Mouse (Mus musculus) lung, postnatal 36 days (tissue): ENCODE measurements around the gene Btg3.

Experiments
- DNase-seq: peaks from one replicate; pipeline ENCODE4 v3.0.0; 2022; ENCODE audit warnings: mixed read lengths

The Btg3 gene

DNA sequence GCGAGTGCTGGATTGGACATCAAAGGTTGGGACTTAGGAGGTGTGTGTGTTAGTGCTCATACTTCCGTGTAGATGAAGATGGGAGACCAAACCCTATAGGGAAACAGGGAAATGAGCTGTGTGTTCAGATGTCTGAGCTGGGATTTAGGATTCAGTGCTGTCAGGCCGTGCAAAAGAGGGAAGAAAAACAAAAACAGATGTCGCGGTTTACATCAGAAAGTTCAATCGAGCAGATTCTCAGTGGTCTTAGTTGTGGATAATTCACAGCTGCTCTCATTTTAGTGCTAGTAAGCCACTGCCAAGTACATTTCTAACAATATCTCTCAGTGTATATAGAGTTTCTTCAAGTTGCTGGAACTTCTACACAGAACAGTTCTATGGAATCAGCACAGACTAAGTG, 33.2 kb downstream of the Btg3 start:
- no peak for DNase-seq

DNA sequence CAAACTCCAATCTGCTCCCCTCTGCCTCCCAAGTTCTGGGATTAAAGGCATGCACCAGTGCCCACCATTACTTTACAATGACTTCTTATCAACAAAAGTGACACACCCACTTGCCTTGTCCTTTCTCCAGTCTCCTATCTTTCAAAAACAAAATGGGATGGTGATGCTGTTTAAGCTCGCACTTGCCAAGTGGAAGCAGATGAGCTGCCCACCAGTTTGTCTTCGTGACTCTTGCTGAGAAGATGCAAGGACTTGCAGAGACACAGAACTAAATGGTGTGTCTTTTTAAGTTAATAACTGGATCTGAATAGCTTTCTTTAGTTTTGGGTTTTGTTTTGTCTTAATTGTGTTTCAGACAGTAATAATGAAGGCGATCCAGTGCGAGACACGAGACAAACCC, 34.2 kb downstream of the Btg3 start:
- DNase-seq = no peak

- DNase-seq = no peak
Measured at GRCm38 (mm10) chr16:78341356-78341755, 35.6 kb downstream of the Btg3 start.

DNA sequence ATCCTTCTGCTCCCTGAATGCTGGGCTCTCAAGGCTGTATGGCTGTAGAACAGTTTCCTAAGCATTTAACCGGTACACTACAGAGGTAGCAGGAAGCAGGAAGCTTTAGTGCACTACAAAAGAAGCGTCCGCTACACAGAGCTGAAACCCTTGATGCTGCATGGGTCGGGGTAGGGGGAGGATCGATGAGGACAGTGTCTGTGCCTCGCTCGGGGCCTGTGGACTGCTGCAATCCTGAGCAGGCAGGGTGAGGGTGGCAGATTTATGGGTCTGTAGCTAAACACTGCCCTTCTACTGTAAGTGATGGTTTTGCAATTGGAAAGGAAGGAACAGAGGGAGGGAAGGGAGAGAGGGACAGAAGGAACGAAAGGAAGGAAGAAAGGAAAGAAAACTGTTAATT, 39.8 kb downstream of the Btg3 start:
- no peak for DNase-seq

DNA sequence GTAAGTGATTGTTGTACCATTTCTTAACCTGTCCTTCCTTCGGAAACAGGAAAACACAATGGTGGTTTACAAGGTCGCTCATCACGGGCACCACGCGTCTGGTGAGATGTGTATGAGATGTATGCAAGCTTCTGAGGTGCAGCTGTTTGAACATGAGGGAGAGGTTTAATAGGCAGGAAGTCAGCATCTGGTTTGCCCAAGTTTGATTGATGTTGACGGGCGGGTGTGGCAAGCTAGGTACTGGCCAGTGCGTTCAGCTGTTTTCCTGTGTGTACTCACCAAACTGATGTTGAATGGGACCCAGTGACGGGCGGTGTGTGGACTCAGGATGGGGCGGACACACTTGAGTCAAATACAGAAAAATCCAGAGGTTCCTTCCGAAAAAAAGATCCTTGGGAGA, 49.0 kb downstream of the Btg3 start:
- no peak for DNase-seq

DNA sequence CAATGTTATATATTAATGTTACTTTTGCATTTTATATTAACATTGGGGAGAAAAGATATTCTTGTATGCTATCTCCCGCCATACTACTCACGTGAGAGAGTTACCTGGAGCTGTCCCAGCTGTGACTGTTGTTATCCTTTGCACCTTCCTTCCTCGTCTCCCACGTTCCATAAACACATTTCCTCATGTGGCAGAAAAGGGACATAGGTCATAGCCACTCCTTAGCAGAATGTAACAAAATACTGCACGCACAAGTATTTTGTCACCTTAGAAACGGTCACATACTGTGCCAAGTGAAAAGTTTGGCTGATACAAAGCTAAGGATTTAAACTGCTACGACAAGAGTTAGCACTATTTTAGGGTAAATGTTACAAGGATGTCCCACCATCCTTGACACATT, 49.4 kb downstream of the Btg3 start:
- DNase-seq = no peak

- no peak for DNase-seq
Measured at GRCm38 (mm10) chr16:78325972-78326848, 50.8 kb downstream of the Btg3 start.

- DNase-seq = no peak
Measured at GRCm38 (mm10) chr16:78322140-78322539, 54.9 kb downstream of the Btg3 start.

DNA sequence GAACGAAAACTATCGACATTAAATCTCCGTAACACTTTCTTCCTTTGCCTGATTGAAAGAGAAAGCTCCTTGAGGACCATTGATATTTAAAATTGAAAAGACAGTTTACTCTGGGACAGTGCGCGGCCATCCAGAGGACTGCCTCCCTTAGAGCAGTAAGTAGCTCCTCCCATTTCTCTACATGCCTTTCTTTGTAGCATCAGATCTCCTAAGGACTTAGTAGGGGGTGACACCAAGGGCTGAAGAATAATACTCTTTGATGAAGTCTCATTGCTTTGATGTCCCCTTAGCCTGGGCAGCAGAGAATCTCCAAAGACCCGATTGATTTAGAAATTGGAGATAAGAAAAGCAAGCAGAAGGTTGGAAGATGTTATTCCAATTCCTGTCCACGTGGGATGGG, 55.4 kb downstream of the Btg3 start:
- no peak for DNase-seq

GRCm38 (mm10) chr16:78319711-78320110, 57.3 kb downstream of the Btg3 start:
- no peak for DNase-seq

DNA sequence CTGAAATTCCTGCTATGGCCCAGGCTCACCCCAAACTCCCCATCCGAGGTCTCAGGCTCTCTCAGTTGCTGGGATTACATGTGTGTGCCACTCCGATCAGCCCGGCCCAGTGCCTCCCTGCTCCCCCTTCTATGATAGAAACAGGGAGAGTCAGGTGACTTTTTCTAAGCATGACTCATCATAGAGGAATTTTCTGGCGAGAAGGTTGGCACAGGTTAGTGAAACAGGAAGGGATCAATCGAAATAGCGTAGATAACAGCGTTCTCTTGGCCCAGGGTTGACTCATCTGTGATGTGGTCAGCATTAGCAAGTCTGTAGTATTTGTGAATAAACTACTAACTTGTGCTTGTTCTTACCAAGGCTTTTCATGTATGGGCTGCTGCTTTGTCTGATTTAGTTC, 59.0 kb downstream of the Btg3 start:
- peak; percentile 62 for DNase-seq

DNA sequence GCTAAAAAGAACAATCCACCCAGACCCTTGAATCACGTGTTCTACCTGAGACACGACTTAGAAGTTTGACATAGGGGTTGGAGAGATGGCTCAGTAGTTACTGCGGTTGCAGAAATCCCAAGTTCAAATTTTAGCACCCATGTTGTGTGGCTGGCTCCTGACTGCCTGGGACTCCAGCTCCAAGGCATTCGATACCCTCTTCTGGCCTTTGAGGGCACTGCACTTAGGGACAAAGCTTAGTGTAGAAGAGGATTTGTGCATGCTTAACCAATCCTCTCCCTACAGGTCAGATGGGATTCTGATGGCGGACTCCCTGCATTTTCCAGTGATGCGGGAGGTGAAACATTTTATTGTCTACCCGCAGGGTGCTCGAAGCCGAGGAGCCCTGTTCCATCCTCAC, 60.1 kb downstream of the Btg3 start:
- peak; percentile 82 for DNase-seq

DNA sequence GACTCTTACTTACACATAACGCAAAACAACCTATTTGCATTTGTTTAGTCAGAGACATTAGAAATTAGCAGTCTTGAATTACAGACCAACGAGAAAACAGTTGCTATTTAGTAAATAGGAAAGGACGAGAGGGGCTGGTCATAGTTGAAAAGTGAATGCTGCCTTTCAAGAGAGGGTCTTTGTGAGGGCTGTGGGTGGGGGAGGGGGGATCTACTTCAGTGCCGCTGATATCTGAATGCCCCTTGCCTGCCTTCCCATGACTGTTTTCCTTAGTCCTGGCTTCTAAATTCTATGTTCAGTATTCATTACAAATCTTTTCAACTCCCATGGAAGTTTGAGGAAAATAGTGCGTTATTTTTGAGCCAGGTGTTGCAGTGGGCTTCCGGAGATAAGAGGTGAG, 63.0 kb downstream of the Btg3 start:
- no peak for DNase-seq

DNA sequence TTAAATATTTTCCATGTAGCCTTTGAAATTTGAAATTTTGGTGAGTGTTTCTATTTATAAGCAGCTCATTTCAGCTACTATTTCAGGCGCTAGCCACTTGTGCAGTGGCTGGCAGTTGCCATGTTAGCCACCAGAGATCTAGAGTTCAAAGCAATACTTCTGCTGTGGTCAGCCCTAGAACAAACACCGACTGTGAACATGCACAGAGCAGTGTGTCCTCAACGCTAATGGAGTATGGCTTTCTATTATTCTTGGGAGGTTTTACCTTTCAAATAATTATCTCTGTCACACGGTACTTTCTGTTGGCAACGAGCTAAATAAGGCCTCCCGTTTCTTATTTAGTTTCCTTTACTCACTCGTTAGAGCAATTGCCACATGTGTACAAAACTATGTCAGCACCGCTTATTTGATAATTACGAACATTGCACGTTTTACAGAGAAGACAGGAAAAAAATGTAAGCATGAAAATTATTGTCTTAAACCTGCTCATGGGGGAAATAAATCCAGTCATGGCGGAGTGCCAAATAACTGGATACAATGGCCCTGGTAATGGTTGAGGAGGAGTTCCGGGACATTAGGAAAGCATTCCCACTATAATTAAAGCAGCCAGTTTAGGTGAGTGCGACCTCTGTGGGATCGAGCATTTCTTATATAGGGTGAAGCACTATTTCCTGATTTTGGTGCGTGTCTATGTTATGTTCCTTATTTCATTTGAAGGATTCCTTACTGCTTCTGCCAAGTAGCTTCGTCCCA, 63.7 kb downstream of the Btg3 start:
- no peak for DNase-seq

- DNase-seq = no peak
Measured at GRCm38 (mm10) chr16:78309258-78309657, 67.7 kb downstream of the Btg3 start.

DNA sequence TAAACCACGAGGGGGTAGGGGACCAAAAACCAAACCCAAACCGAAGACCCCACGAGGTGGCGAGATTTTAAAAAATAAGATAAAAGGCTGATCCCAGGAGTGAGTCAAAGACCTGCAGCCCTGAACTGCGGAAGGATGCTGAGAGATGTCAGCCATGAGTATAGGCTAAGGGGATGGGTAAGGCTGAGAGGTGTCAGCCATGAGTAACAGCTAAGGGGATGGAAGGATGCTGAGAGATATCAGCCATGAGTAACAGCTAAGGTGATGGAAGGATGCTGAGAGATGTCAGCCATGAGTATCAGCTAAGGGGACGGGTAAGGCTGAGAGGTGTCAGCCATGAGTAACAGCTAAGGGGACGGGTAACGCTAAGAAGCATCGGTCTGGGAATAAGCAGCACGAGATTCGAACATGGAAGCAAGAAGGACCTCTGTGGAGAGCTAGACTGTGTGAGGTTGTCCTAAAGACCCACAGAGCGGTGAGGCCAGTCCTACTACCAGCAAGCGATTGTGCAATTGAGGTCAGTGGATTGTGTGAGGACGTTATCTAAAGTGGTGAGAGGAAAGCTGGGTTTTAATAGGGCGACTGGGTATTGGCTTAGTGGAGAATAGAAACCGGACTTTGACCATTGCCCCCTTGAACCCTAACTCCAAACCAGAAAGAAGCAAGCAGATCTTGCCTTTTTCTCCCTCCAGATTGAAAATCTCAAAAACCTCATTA, 69.4 kb downstream of the Btg3 start:
- DNase-seq = no peak

- no peak for DNase-seq
Measured at GRCm38 (mm10) chr16:78306606-78307005, 70.4 kb downstream of the Btg3 start.

DNA sequence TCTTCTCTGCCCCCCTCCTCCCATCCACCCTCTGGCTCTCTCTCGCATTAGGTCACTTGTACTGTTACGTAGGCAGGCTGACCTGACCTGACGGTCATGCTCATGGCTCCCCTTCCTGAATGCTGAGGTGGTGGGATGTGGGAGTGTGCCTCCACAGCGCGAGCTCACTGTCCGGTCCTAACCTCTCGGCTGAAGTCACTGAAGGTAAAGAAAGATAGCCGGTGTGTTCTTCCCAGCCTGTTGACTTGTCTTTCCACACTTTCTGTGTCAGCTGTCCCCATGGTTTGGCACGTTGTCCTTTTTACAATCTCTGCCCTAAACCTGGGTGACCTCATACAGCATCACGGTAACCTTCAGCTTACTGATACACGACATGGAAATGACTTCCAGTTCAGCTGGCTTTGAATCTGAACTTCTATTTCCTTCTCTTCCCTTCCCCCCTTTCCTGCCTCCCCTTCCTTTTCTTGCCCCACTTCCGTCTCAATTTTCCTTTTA, 71.3 kb downstream of the Btg3 start:
- DNase-seq = no peak

DNA sequence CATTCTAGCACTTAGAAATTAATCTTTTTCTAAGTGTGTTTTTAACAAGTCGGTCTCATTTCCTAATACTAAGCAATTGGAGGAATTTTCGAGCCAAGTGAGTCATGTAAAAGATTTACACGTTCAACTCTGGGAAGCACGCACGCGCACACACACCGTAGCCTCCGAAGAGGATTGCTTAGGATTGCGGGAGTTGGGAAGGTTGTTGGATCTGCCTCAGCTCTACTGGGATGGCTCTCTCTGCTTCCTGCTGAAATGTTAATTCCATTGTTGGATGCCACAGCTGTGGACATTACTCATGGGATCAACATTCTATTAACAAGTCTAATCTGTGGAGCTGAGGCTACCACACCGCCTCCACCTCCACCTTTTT, 74.3 kb downstream of the Btg3 start:
- DNase-seq = peak; percentile 27

- peak; percentile 26 for DNase-seq
Measured at GRCm38 (mm10) chr16:78301831-78302677, 74.9 kb downstream of the Btg3 start.

DNA sequence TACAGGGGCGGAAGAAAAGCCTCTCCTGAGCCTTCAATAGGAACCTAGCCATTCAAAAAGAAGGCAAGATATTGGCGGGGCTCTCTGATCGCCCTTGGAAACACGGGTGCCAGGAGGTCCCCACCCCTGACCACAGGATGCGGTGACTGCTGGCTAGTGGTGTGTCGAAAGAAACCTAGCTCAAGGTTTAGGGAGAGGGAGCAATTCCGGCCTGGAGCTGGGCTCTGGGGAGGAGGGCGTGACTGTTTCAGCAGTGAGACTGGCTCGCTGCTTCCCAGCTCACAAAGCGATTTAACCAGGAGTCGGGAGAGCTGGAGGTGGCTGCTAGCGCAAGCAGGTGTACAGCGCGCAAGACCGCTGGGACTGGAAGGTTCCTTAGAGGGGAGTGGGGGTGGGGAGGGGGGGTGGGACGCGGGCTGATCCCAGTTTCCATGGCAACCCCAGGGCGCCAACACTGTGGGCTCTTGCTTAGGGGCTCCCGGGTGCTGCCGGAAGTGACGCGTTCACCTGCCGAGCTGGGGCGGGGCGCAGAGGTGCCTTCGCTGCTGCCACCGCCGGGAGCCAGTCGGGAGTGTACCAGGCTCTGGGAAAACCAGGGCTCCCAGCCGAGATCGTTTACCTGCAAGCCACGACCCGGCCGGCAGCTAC, 75.7 kb downstream of the Btg3 start, which contains the start of gene Cxadr:
Gene Cxadr, plus strand, starts transcription at position 307 of the 648 bp plus-strand sequence.
- DNase-seq = peak; percentile 82

DNA sequence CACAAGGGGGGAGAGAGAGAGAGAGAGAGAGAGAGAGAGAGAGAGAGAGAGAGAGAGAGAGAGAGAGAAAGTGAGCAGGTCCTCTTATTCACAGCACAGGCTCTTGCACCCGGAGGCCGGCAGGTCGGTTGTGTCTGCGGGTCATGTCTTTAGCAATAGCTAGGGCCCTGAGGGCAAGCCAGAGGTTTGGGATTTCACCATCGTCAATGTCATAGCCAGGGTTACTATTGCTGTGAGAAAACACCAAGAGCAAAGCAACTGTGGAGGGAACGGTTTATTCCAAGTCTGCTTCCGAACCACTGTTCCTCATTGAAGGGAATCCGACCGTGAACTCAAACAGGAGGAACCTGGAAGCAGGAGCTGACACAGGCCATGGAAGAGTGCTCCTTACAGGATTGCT, 80.9 kb downstream of the Btg3 start:
- DNase-seq = peak; percentile 10
